Mouse (Mus musculus): ENCODE measurements around the gene Txlna. TPM values are rescaled to one million over a fixed set of nuclear protein-coding genes. Genes with fewer than 3 reads are reported as not detected.

The Txlna gene
- polyA plus RNA-seq, 1 experiment from 2014 or later = 100 TPM

GRCm38 (mm10) chr4:129614093-129614492 lies 26.8 kb downstream of the Txlna start, which contains the start of gene Dcdc2b:
TSS of gene Dcdc2b (minus strand) at chr4:129614257.
- 83% methylated on average over 6 of the region's 6 CpGs for WGBS
- peaks cover 24% of the 10 kb centered on the region for H3K36me3 ChIP-seq
- H3K27me3 ChIP-seq = no peaks in the 10 kb centered on the region
- no peaks in the 10 kb centered on the region for H3K9me3 ChIP-seq
- no peak within 1 kb of the TSS for H3K4me3 ChIP-seq
- no peak within 1 kb of the TSS for H3K9ac ChIP-seq
- H3K4me1 ChIP-seq = peaks cover 8% of the 10 kb centered on the region
- ATAC-seq (ENCODE audit: insufficient number of reproducible peaks, insufficient read depth, low FRiP score, low TSS enrichment) = no peak
- no peak within 1 kb of the TSS for H3K4me2 ChIP-seq (replicated peaks)
- no peak within 1 kb of the TSS for H3K27ac ChIP-seq

GRCm38 (mm10) chr4:129610472-129610871 lies 30.4 kb downstream of the Txlna start:
- ATAC-seq (ENCODE audit: insufficient number of reproducible peaks, insufficient read depth, low FRiP score, low TSS enrichment) = no peak

GRCm38 (mm10) chr4:129610026-129610425 lies 30.8 kb downstream of the Txlna start:
- no peak overlapping the region for H3K4me2 ChIP-seq (replicated peaks)
- no peak for ATAC-seq (ENCODE audit: insufficient number of reproducible peaks, insufficient read depth, low FRiP score, low TSS enrichment)
- no peaks in the 10 kb centered on the region for H3K9me3 ChIP-seq
- no peak overlapping the region for H3K4me3 ChIP-seq
- H3K4me1 ChIP-seq = no peaks in the 10 kb centered on the region
- no peaks in the 10 kb centered on the region for H3K27me3 ChIP-seq
- H3K27ac ChIP-seq = no peak overlapping the region
- H3K9ac ChIP-seq = no peak overlapping the region
- 78% methylated on average over 4 of the region's 4 CpGs for WGBS
- peaks cover 30% of the 10 kb centered on the region for H3K36me3 ChIP-seq

More at GRCm38 (mm10) chr4:129610472-129610871, 30.4 kb downstream of the Txlna start:
- WGBS = 67% methylated on average over 4 of the region's 4 CpGs
- H3K27ac ChIP-seq = no peak overlapping the region
- no peak overlapping the region for H3K4me2 ChIP-seq (replicated peaks)
- no peaks in the 10 kb centered on the region for H3K4me1 ChIP-seq
- no peak overlapping the region for H3K9ac ChIP-seq
- H3K4me3 ChIP-seq = no peak overlapping the region
- no peaks in the 10 kb centered on the region for H3K27me3 ChIP-seq
- H3K36me3 ChIP-seq = peaks cover 28% of the 10 kb centered on the region
- H3K9me3 ChIP-seq = no peaks in the 10 kb centered on the region

GRCm38 (mm10) chr4:129609139-129609631 lies 31.7 kb downstream of the Txlna start:
- Histone ChIP-seq H3K9me3 (no peaks in the 10 kb centered on the region), H3K27ac (no peak overlapping the region), H3K4me1 (no peaks in the 10 kb centered on the region), H3K27me3 (no peaks in the 10 kb centered on the region), H3K9ac (no peak overlapping the region), H3K4me3 (no peak overlapping the region), H3K36me3 (peaks cover 39% of the 10 kb centered on the region), H3K4me2 (replicated peaks) (no peak overlapping the region)
- ATAC-seq (ENCODE audit: insufficient number of reproducible peaks, insufficient read depth, low FRiP score, low TSS enrichment) = no peak
- 83% methylated on average over 12 of the region's 12 CpGs for WGBS

- Histone ChIP-seq H3K27ac (peak overlapping the region; percentile 26; the same call in 1 of the 2 replicates), H3K27me3 (no peaks in the 10 kb centered on the region), H3K9ac (no peak overlapping the region), H3K4me2 (replicated peaks) (no peak overlapping the region), H3K9me3 (no peaks in the 10 kb centered on the region), H3K4me3 (no peak overlapping the region), H3K4me1 (no peaks in the 10 kb centered on the region), H3K36me3 (peaks cover 45% of the 10 kb centered on the region)
- peak; percentile 65 for ATAC-seq (ENCODE audit: insufficient number of reproducible peaks, insufficient read depth, low FRiP score, low TSS enrichment)
- 38% methylated on average over 7 of the region's 7 CpGs for WGBS
Observed at GRCm38 (mm10) chr4:129608426-129609025, 32.3 kb downstream of the Txlna start.

GRCm38 (mm10) chr4:129600233-129601158 lies 40.4 kb downstream of the Txlna start, which contains the start of the genes Eif3i and Tmem234:
TSS of gene Eif3i (minus strand) at chr4:129600648.
TSS of gene Tmem234 (plus strand) at chr4:129600668.
- peaks cover 57% of the 10 kb centered on the region for H3K36me3 ChIP-seq
- WGBS = under 1% methylated on average over 74 of the region's 74 CpGs
- peaks cover 23% of the 10 kb centered on the region for H3K4me1 ChIP-seq
- H3K27ac ChIP-seq = peak within 1 kb of the TSS; percentile 37; the same call in 1 of the 2 replicates
- peak; percentile 64 for ATAC-seq (ENCODE audit: insufficient number of reproducible peaks, insufficient read depth, low FRiP score, low TSS enrichment)
- H3K27me3 ChIP-seq = no peaks in the 10 kb centered on the region
- peak within 1 kb of the TSS; percentile 83 for H3K9ac ChIP-seq
- H3K9me3 ChIP-seq = no peaks in the 10 kb centered on the region
- peak within 1 kb of the TSS; percentile 83 for H3K4me3 ChIP-seq
- H3K4me2 ChIP-seq (replicated peaks) = peak within 1 kb of the TSS; percentile 79

- Histone ChIP-seq H3K27me3 (no peaks in the 10 kb centered on the region), H3K9ac (no peak overlapping the region), H3K4me3 (no peak overlapping the region), H3K27ac (no peak overlapping the region), H3K9me3 (no peaks in the 10 kb centered on the region), H3K4me2 (replicated peaks) (no peak overlapping the region), H3K36me3 (peaks cover 36% of the 10 kb centered on the region), H3K4me1 (no peaks in the 10 kb centered on the region)
- WGBS = 68% methylated on average over 4 of the region's 4 CpGs
- ATAC-seq (ENCODE audit: insufficient number of reproducible peaks, insufficient read depth, low FRiP score, low TSS enrichment) = no peak
Observed at GRCm38 (mm10) chr4:129588865-129589264, 52.0 kb downstream of the Txlna start.

GRCm38 (mm10) chr4:129586943-129587342 lies 53.9 kb downstream of the Txlna start:
- peaks cover 18% of the 10 kb centered on the region for H3K36me3 ChIP-seq
- WGBS = 64% methylated on average over 1 of the region's 1 CpGs
- H3K4me3 ChIP-seq = no peak overlapping the region
- no peak for ATAC-seq (ENCODE audit: insufficient number of reproducible peaks, insufficient read depth, low FRiP score, low TSS enrichment)
- H3K9ac ChIP-seq = no peak overlapping the region
- no peaks in the 10 kb centered on the region for H3K9me3 ChIP-seq
- no peak overlapping the region for H3K27ac ChIP-seq
- no peaks in the 10 kb centered on the region for H3K27me3 ChIP-seq
- no peaks in the 10 kb centered on the region for H3K4me1 ChIP-seq
- no peak overlapping the region for H3K4me2 ChIP-seq (replicated peaks)

- peaks cover 7% of the 10 kb centered on the region for H3K36me3 ChIP-seq
- no peak overlapping the region; the same call in 1 of the 2 replicates for H3K4me3 ChIP-seq
- H3K9ac ChIP-seq = no peak overlapping the region
- H3K4me1 ChIP-seq = no peaks in the 10 kb centered on the region
- no peaks in the 10 kb centered on the region for H3K27me3 ChIP-seq
- no peak overlapping the region for H3K27ac ChIP-seq
- ATAC-seq (ENCODE audit: insufficient number of reproducible peaks, insufficient read depth, low FRiP score, low TSS enrichment) = no peak
- 78% methylated on average over 9 of the region's 9 CpGs for WGBS
- peak overlapping the region; percentile 70 for H3K4me2 ChIP-seq (replicated peaks)
- no peaks in the 10 kb centered on the region for H3K9me3 ChIP-seq
Observed at GRCm38 (mm10) chr4:129585773-129586172, 55.1 kb downstream of the Txlna start.

GRCm38 (mm10) chr4:129584884-129585608 lies 55.8 kb downstream of the Txlna start:
- WGBS = 1% methylated on average over 36 of the region's 36 CpGs
- peak overlapping the region; percentile 70 for H3K4me2 ChIP-seq (replicated peaks)
- ATAC-seq (ENCODE audit: insufficient number of reproducible peaks, insufficient read depth, low FRiP score, low TSS enrichment) = peak; percentile 84
- no peaks in the 10 kb centered on the region for H3K4me1 ChIP-seq
- H3K36me3 ChIP-seq = peaks cover under 1% of the 10 kb centered on the region; the same call in 1 of the 2 replicates
- 0 out of 2 replicates have a peak overlapping the region, but pooled peaks have one; percentile 23 for H3K27ac ChIP-seq
- peak overlapping the region; percentile 45 for H3K9ac ChIP-seq
- peak overlapping the region; percentile 46 for H3K4me3 ChIP-seq
- H3K27me3 ChIP-seq = no peaks in the 10 kb centered on the region
- no peaks in the 10 kb centered on the region for H3K9me3 ChIP-seq

GRCm38 (mm10) chr4:129584370-129584769 lies 56.5 kb downstream of the Txlna start:
- H3K4me2 ChIP-seq (replicated peaks) = peak overlapping the region; percentile 70
- H3K9me3 ChIP-seq = no peaks in the 10 kb centered on the region
- H3K4me1 ChIP-seq = no peaks in the 10 kb centered on the region
- ATAC-seq (ENCODE audit: insufficient number of reproducible peaks, insufficient read depth, low FRiP score, low TSS enrichment) = no peak
- 67% methylated on average over 1 of the region's 1 CpGs for WGBS
- H3K27me3 ChIP-seq = no peaks in the 10 kb centered on the region
- H3K9ac ChIP-seq = no peak overlapping the region
- no peaks in the 10 kb centered on the region for H3K36me3 ChIP-seq
- no peak overlapping the region for H3K27ac ChIP-seq
- H3K4me3 ChIP-seq = peak overlapping the region; percentile 46

Data from embryonic facial prominence, embryonic 12.5 days (tissue).